Mouse (Mus musculus) CD4-positive, CD25-positive, alpha-beta regulatory T cell, adult 4 months (primary cell): ENCODE results near the gene Sppl2c. TPM values are rescaled to one million over a fixed set of nuclear protein-coding genes. Genes with fewer than 3 reads are reported as not detected.
A peak's percentile ranks its signal among the peaks of the same experiment; 100 is the strongest.
"Not testable (repeated sequence)": the region's sequence is repeated elsewhere in the genome, so short reads cannot be mapped to it uniquely, and the experiment has no call there.

ENCODE experiments used
- ATAC-seq: one replicate; pipeline ENCODE4 v1.8.0; 2017
- polyA plus RNA-seq, 2 experiments: library from polyadenylated mRNA; unstranded; fragments of 100-300 nt; shearing (Covaris generic); gene quantifications; one replicate each; pipeline ENCODE4 v1.2.1; 2017

Gene Sppl2c
- polyA plus RNA-seq, 2 experiments from 2014 or later: not detected

- no peak for ATAC-seq
Observed at GRCm38 (mm10) chr11:104197861-104198260, 11.7 kb downstream of the Sppl2c start.

GRCm38 (mm10) chr11:104203271-104203670 is 17.1 kb downstream of the Sppl2c start:
- ATAC-seq: no peak

GRCm38 (mm10) chr11:104206573-104206972 is 20.4 kb downstream of the Sppl2c start:
- no peak for ATAC-seq

DNA sequence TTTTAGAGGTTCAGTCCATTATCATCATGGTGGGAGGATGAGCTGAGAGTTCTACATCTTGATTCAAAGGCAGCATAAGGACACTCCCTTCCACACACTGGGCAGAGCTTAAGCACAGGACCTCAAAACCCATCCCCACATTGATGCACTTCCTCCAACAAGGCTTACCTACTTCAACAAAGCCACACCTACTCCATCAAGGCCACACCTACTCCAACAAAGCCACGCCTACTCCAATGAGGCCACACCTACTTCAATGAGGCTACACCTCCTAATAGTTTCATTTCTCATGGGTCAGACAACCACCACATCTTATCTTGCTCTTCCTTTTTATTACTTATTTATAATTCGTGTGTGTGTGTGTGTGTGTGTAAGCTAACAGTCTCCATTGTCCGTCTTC is 22.9 kb downstream of the Sppl2c start:
- no peak for ATAC-seq

GRCm38 (mm10) chr11:104211251-104211650 is 25.1 kb downstream of the Sppl2c start:
- no peak for ATAC-seq

GRCm38 (mm10) chr11:104214128-104214527 is 28.0 kb downstream of the Sppl2c start:
- not testable (repeated sequence) for ATAC-seq

DNA sequence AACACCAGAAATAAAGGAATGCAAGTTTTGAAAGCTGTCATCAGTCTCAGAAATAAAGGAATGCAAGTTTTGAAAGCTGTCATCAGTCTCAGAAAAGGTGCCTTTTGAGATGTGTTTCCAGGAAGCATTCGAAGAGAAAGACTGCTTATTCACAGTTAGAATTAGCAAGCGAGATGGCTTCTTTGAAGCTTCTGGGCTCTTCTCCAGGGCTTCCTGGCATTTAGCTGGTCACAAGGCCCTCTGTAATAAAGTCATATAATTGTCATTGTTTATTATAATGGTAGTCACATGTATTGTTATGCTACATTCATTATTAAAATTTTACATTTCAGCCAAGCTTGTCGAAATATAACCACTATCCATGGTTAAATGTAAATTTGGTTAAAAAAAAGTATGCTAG is 31.9 kb downstream of the Sppl2c start:
- ATAC-seq: no peak

DNA sequence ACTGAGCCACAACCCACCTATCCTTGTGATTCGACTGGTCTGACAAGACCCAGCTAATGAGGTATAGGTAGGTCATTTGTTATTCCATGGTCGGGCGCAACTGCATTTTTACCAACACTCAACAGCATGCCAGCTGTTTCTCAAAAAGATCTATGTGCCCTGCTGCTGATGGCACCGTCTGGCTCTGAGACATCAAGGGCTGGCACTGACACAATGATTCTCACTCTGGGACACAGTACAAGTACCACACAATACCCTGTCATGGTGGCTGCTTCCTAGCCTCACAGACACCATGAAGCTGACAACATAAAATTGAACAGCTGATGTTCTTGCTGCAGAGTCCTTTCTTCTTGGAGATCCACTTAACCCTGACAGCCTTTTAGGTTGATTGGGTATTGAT is 34.2 kb downstream of the Sppl2c start:
- no peak for ATAC-seq

GRCm38 (mm10) chr11:104221751-104222150 is 35.6 kb downstream of the Sppl2c start:
- ATAC-seq: no peak

DNA sequence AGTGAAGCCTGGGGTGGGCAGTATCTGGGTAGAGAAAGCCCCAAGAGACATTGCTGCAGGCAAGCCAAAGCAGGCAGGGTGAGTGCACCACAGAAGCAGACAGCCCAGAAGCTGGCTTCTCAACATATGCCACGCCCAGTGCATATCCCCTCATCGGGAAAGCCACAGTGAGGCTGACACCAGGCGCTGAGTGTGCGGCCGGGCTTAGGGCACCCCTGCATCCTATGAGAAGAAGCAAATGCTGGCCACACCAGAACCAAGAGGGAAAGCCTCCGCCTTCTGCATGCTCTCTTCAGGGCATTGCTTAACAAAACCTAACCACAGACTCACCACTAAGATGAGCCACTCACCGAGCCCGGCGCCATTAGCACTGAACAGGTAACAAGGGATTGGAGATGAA is 37.2 kb downstream of the Sppl2c start:
- no peak for ATAC-seq

DNA sequence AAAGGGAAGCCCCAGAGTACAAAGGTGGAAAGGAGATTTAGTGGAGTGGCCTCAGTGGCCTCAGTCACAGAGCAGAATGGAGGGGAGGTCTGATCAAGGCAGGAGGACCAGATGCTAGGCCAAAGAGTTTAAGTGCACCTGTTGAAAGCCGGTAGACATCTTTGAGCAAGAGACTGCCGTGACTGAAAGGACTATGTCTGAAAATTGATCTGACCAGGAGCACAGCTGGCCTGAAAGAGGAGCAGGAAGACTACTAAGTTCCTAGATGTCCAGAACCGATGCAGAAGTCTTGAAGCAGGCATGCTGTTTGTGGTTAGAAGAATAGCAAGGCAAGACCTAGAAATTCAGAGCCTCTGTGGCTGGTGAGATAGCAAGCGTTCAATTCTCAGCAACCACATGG is 43.3 kb downstream of the Sppl2c start:
- ATAC-seq: no peak

DNA sequence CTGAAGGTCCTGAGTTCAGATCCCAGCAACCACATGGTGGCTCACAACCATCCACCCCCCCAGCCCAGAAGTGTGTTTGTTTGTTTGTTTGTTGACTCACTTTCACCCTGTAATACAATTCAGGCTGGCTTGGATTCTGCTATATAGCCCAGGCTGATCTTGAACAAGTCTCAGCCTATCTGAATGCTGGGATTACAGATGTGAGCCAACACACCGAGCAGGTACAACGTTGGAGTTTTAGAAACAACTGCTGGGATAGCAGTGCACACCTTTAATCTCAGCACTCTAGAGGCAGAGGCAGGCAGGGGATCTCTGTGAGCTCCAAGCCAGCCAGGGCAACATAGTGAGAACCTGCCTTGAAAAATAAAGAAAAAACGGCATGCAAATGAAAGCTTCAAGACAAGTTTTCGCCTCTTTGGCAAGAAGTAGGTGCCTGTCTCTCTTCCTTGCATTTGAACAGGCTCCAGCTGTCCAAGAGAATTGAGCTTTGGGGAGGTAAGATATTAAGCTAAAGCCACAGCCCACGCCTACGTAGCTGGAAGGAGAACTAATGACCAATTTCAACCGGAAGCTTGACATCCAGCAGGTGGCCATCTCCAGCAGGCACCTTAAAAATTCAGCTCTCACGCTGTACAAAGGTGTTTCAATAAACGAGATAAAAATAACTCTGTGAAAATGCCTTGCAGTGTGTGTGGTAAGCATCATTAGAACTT is 44.1 kb downstream of the Sppl2c start:
- ATAC-seq: no peak

DNA sequence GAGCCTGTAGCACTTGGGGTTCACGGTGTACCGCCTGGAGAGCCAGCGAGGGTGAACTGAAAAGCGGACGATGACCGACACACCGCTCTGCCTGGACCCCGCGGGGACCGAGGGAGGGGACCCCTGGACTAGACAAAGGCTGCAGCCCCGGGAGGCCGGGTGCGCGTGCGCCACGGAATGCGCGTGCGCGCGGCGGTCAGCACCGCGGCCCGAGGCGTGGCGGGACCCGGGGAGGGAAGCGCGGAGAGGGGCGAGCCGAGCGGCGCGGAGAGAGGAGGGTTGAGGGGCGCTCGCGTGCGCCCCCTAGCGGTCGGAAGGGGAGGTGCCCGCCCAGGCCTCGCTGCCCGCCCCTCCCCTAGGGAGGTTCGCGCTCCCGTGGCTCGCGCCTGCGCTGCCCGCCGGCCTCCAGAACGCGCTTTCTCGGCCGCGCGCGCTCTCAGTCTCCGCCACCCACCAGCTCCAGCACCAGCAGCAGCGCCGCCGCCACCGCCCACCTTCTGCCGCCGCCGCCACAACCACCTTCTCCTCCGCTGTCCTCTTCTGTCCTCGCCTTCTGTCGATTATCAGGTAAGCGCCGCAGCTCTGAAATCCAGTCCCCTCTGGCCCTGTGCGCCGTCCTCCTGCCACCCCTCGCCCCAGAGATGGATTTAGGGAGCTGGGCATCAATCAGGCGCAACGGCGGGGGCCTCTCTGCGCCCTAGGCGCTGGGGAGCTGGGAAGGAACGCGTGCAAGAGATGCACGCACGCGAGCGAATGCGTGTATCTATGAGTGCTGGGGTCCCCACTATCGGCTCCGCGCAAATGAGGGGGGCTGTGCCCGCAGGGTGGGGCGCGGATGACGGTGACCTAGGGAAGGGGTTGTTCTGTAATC is 45.1 kb downstream of the Sppl2c start, which contains the start of gene Mapt:
Gene Mapt, plus strand, starts transcription at position 350 of the 871 bp plus-strand sequence.
- ATAC-seq: peak; percentile 41

DNA sequence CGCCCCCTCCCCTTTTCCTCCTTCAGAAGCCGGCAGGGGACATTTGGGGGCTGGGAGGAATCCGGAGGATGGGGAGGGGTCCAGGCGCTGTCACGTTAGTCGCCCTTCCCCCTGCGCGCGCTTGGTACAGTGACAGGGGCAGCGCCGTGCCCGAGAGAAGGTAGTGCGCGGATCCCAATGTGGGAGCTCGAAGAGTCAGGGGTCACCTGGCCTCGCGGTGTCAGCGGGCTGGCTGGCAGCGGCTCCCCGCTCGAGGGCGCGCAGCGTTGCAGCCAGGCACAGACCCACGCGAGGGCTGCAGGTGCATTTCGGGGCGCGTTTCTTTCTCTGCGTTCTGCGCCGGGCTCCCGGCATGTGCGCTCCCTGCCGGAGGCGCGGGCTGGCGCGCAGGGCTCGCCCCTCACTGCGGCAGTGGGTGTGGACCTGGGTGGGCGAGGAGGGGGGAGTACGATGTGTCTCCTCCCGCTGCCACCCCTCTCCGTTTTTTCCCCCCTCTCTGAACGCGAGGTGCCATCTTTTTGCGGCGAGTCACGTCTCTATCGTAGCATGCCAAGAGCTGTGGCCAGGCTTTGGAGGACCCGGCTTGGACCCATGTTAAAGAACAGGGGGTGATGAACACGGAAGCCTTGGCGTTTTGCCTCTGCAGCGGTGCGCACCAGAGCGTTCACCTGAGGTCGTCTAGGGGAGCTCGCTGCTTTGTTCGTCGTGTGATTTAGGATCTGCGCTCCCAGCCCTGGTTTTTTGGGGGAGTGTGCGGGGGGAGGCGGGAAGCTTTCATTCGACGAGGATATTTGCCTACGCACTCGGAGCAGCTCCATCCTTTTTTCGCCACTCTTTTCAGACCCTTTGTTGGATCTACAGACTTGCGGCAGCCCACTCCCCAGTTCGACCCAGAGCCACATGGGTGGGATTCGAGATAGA is 46.3 kb downstream of the Sppl2c start:
- no peak for ATAC-seq

DNA sequence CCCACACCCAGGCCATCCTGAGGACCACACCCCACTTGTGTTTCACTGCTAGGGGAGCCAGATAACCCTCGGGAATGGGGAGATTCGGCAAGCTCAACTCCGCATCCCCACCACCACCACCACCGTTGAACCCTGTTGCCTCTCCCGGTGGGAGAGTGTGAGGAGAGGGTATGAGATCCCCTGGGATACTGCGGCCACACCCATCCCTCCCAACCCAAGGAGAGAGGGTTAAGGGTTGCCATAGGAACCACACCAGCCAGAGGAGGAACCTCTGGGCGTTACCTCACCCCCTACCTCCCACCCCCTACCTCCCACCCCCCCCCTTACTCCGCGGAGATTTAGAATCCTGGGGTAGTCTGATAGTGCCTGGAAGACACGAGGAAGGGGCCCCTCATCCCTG is 47.0 kb downstream of the Sppl2c start:
- no peak for ATAC-seq

DNA sequence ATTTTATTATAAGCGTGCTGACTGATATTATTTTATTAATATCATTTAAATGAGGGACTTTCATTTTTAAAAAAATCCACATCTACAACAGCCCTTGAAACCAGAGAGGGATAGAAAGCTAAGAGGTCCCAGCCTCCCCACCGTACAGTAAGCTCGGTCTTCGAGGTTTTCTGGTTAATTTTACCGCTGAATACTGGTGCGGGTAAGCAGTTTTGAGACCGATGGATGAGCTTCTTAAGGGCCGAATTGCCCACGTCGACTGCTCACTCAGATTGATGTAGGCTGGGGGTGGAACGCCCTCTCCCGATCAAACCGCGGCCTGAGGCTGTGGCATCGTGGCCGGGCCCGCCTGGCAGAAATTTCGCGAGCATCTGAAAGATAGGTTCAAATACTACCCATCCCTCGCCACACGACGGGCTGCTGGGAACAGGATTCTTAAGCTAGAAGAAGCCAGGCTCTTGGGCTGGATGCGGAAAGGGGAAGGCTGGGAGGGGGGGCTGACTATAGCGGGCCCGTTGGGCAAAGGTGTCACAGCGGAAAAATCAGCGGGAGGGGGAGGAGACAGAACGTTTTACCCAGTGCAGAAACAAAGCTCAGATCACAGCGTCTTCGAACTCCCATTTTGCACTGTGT is 47.6 kb downstream of the Sppl2c start:
- ATAC-seq: no peak

GRCm38 (mm10) chr11:104234680-104235079 is 48.6 kb downstream of the Sppl2c start:
- ATAC-seq: no peak

DNA sequence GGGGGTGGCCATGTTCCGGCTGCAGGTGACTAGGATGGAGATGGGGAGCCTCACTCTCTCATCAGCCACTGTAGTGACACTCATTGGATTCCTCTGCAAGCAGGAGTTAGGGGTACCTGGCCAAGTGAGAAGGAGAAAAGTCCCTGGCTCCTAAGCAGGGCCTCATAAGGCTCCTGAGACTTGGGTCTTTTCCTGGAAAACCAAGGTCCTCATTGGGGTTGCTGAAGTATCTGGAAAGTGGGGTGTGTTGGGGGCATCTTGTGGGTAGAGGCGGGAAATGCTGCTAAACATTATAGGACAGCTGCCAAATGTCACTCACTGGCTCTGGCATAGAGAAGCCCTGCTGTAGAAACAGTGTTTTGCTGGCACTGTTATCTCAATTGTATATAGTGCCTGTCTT is 49.8 kb downstream of the Sppl2c start:
- no peak for ATAC-seq

GRCm38 (mm10) chr11:104237226-104237625 is 51.1 kb downstream of the Sppl2c start:
- ATAC-seq: no peak

DNA sequence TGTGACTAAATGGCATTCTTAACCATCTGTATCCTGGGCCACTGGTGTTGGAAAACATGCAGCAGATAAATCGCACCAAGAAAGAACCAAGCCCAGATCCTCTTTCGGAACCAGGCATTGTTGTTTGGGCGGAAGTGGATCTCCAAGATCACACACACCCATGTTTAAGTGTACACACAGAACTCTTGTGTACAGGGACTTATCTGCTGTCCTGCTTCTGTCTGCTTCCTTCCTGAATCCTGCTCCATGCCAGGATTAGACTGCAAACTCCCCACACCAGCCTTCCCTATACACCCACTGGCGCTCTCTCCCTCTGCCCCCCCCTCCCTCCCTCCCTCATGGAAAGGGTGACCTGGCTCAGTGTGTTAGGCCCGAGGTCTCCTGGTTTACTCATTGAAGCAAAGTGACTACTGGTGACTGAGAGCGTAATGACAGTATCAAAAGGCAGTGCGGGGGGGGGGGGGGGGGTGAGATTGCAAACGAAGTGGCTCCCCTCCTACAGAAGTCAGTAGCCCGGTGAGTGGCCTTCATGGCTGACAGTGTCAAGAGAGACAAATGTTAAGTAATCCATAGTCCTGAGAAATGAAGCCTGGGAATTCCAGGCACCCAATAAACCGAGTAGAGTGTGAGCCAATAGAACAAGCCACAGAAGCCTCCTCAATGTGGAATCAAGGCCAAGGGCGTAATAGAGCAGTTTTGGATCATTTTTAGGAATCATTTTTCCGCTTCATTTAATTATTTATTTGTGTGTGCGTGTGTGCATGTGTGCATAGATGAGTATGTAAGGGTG is 52.0 kb downstream of the Sppl2c start:
- ATAC-seq: no peak
